Mouse (Mus musculus): Measurements from ENCODE around the gene Fam19a1.

Fam19a1 gene

DNA sequence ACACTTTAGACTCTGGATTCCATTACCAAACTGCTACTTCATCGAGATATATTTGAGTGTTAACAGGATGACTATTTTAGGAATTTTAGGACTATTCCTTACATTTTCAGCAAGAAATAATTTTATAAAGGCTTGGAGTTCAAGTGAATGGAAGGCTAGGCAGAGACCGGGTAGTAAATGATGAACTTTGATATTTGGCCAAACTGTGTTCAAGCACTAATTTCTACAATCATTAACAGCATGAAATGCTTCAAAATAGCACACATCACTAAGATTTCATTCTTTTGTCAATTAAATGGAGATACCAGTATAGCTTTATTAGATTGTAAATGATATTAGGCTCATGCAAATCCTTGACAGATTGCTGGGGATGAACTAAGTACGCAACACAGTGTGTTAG lies 329.0 kb downstream of the Fam19a1 start:
- no peak for DNase-seq

GRCm38 (mm10) chr6:96447466-96447865 lies 334.5 kb downstream of the Fam19a1 start:
- DNase-seq = no peak

- DNase-seq = no peak
Measured at GRCm38 (mm10) chr6:96456266-96456665, 343.3 kb downstream of the Fam19a1 start.

DNA sequence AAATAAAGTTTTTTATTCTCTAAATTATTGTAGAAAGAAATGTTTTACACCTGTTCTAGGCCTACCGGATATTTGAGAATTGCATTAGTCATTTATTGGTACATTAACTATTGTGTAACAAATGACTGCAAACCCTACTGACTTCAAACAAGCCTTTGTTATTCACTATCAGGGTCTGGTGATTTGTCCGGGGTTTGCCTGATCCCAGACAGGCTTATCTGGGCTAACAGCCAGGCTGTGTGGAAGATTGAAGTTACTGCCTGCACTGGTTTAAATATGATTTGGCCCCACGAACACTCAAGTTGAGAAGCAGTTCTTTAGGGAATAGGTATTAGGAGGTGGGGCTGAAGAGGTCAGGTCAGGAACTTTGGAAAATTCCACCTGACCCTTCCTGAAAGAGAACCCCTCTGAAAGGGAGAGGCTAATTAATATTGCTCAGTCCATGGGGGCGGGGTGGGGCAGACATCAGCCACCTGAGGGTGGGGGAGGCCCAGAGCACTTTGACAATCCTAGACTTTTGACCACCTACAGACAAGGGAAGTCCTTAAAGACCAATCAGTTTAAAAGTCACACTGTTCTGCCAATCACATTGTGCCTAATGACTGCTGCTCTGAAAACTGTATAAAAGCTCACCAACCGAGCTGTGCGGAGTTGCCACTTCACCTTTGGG lies 344.8 kb downstream of the Fam19a1 start:
- DNase-seq = peak in 1 of 2 experiments; percentile 19

DNA sequence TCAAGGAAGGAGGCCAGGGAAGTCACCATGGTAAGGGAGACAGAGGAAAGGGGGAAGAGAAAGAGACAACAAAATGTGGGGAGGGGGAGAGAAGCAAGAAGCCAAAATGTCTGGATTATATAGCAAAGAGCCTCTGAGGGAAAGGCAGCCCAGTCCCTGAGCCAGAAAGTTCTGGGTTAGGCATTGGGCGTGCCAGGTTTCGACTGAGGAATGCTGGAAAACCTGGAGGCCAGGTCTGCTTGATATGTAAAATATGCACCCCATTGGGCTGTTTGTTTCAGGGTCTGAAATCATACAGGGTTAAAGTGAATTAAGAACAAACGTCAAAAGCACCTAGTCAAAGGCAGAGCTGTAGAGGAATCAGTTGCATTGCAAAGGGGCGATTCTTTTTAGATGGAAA lies 346.1 kb downstream of the Fam19a1 start:
- peak in 1 of 2 experiments; percentile 2 for DNase-seq

DNA sequence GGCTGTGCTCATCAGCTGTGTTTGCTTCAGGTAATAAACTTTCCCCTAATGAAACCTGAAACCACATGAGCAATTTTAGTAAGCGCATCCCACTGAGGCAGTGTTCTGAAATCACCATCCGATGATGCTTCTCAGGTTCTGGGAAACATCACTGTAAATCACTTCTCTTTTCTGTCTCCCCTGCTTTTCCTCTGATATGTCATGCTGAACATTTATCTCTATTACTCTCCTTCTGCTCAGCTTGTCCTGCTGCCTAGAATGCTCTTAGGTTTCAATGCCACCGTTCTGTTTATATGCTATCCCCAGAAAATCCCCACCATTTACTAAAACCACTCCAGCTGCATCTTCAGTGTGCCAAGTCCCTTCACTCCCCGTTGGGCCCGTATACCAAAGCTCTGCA lies 386.5 kb downstream of the Fam19a1 start:
- DNase-seq = no peak

DNA sequence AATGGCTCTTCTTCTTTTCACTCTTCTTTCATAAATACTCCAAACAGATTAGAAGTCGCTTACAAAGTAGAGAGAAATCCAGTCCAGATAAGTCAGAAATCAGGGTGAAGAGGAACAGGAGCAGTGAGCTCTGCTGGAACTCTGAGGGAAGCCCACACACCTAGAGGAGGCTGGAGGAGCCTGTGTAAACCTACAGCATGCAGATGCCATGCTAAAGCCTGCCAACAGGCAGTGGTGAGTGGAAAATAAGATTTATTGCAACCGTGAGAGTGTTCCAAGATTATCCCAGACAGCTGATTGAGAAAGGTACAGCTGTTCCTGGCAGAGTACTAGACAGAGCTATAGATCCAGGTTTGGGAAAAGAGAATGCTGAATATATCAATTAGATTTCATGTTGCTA lies 428.6 kb downstream of the Fam19a1 start:
- no peak for DNase-seq

DNA sequence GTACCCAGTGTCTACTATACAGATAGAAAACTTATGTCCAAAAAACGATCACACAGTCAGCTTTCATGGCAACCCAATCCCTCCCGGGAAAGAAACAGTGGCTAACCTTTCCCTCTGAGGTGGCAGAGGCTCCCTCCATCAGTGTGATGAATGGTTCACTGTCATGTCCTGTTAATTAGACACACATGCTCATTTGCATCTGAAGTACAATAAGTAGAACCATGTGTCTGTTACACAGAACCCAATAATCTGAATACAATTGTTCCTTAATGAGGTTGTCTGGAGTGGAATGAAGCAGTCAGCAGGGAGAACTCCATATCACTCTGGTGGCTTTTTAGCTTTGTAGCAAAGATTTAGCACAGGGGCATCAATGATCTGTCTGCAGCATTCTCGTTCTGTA lies 431.9 kb downstream of the Fam19a1 start:
- no peak for DNase-seq

DNA sequence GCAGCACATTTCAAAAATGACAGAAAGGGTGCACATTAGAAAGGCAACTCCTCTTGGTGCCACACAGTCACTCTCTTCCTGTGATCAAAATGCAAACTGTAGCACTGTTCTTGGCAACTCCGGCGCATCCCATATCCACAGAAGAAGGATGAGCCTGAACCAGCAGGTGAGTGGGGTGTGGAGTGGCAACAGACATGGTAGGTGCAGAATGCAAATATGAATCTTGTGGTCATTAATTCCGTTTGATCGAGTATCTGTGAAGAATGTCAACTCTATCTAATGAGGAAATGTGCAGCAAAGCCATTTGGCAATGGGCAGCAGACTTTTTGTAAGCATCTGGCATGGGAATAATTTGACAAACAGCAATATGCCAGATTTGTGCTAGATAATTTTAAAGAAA lies 437.5 kb downstream of the Fam19a1 start:
- DNase-seq = no peak

DNA sequence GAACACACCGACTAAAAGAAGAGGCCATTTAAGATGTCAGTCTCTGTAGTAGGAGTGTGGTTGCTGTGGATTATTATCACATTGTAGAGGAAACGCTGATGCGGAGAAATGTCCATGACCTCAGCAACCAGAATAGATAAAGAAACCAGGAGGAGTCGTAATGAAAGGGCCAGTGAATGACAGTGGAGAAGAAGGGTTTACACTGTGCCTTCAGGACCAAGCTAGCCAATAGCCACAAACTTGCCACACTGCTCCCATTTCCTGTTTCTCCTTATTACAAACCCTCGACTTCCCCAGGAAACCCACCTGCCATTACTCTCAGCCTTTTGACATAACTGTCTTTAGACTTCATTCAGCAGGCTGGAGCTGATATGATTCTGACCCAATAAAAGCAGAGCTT lies 465.7 kb downstream of the Fam19a1 start:
- DNase-seq = no peak

DNA sequence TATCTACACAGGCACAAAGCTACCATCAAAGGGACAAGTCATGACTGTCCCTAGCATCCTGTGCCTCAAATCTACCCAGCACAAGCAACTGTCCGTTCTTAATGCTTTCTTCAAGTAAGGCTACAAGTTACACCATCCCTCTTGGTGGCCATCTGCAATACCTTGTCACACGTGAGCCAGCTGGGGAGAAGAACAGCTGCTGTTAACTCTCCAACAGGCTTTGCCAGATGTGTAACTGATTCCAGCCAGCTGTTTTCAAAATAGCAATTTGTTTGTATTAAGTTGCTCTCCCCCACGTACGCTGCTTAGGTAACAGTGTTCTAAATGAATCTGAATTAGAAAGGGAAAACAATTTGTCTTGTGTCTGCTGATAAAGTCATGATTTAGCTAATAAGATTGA lies 467.8 kb downstream of the Fam19a1 start:
- DNase-seq = no peak

GRCm38 (mm10) chr6:96581187-96581586 lies 468.2 kb downstream of the Fam19a1 start:
- DNase-seq = no peak

DNA sequence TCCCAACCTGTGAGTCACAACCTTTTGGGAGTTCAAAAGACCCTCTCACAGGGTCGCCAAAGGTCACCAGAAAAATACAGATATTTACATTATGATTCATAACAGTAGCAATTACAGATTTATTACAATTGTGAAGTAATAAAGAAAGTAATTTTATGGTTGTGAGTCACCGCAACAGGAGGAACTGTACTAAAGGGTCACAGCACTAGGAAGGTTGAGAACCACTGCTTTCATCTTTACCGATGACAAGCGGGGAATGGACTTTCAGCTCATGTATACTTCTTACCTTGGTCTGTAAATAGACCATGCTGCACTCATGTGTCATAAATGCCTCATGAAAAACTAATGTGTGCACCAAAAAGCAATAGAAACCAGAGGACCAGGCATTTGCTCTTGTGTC lies 474.5 kb downstream of the Fam19a1 start:
- no peak for DNase-seq

GRCm38 (mm10) chr6:96593031-96593430 lies 480.1 kb downstream of the Fam19a1 start:
- no peak for DNase-seq

DNA sequence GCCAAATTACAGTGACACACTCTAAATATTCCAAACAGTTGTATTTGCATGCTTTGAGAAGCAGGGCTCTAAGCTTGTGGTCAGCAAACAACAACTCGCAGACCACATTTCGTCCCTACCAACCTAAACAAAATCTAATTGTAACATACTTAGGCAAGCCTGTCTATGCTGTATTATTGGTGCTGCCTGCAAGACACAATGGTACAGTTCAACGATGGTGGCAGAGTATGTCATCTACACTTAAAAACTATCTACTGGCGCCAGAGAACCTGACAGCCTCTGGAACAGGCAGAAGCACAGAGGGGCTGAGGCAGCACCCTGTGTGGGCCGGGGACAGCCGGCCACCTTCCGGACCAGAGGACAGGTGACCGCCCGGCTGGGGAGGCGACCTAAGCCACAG lies 482.2 kb downstream of the Fam19a1 start:
- DNase-seq = no peak

GRCm38 (mm10) chr6:96624196-96624595 lies 511.2 kb downstream of the Fam19a1 start:
- DNase-seq = no peak

DNA sequence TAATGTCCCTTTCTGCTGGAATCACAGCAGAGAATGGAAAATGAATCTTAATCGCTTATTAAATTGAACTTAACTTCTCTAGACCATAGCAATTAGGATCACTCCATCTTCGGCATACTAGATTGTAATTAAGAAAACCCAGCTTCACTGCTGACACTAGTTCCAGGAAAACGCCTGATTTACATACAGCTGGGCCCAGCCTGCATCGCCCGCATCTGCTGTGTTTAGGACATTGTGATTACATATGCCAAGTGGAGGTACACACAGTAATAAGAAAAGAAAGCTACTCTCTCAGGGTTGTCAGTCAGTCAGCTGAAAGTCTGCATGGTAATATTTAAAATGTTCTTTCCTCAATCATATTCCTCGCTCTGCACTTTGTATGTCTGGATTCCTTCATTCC lies 518.6 kb downstream of the Fam19a1 start:
- DNase-seq = no peak

DNA sequence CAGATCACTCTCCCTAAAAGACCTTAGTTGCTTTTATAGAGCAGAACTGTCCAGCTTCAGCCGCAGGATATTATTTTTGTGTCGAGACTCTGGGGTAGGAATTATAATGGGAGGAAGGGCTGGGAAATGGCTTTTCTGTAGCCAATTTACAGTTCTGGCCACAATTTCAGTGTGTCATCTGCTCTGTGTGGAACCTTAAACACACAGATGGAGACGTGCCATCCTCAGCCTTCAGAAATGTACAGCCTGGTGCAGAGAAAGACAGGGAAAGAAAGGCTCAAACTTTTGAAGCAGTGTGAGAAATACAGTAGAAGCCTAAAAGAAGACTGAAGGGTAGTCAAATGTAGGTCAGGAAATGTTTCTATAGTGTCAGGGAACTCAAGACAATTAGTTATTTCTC lies 519.3 kb downstream of the Fam19a1 start:
- no peak for DNase-seq

GRCm38 (mm10) chr6:96635663-96636062 lies 522.7 kb downstream of the Fam19a1 start:
- no peak for DNase-seq

GRCm38 (mm10) chr6:96648742-96649141 lies 535.8 kb downstream of the Fam19a1 start:
- no peak for DNase-seq

DNA sequence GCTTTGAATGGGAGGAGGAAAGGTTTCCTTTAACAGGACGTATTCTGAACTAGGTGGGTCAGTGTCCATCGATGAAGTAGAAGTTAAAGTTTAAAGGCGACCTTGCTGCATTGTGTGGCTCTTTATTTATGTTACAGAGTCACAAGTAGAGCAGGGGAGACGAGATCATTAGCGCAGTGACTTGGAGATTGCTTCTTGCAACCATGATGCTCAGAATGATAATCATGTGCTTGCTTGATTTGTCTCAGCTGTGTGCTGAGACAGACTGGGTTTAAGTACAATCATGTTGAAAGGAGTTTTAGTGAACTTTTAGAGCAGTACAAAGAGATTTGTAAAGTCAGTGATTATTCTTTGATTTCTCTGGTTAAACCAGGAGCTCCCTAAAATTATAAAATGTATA lies 536.3 kb downstream of the Fam19a1 start:
- DNase-seq = no peak

DNA sequence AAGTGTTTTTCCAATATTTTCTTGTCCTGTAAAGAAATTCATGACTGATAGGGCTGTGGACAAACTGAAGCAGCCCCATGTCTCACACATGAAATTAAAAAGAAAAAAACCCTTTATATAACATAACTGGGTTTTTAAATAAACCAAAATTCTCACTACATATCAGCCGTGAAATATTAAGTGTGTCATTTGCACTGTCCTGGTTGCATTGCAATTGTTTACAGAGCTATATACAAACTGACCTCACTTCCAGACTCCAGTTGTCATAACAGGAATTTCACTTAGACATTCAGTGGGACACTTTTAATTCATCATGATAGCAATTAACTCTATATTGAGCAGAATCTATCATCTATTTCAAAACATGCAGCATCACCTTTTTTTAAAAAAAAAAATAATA lies 553.4 kb downstream of the Fam19a1 start:
- no peak for DNase-seq

DNA sequence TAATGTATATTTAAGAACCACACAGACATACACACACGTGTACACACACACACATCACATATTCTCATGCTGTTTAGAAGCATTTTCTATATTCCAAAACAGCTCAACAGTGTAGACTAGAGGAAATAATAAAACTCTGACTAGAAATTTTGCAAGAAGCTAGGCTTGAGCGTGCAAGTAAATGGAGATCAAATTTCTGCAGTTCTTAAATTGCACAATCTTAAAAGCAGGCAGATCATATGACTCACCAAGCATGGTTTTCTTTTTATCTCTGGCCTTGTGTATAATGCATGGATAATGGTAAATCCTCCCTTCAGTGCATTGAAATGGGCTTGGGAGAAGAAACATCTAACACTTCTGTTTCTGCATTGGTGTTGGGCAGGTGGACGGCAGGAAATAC lies 564.9 kb downstream of the Fam19a1 start:
- DNase-seq = no peak
